Mouse (Mus musculus) frontal cortex, postnatal 14 days (tissue): ENCODE data around the gene Scarb1.

ENCODE experiments used
- DNase-seq, 2 experiments: peaks; one replicate each; pipeline ENCODE4 v3.0.0; 2022; ENCODE audit warnings: low spot score in 2 of 2

Gene Scarb1

GRCm38 (mm10) chr5:125240124-125240781 lies 100.6 kb downstream of the Scarb1 start:
- DNase-seq = no peak

GRCm38 (mm10) chr5:125235874-125236273 lies 105.0 kb downstream of the Scarb1 start:
- no peak for DNase-seq

GRCm38 (mm10) chr5:125235398-125235797 lies 105.5 kb downstream of the Scarb1 start:
- no peak for DNase-seq

GRCm38 (mm10) chr5:125234399-125234798 lies 106.5 kb downstream of the Scarb1 start:
- DNase-seq = no peak

- no peak for DNase-seq
Measured at GRCm38 (mm10) chr5:125233478-125233877, 107.4 kb downstream of the Scarb1 start.

GRCm38 (mm10) chr5:125232443-125232979 lies 108.4 kb downstream of the Scarb1 start:
- no peak for DNase-seq

- no peak for DNase-seq
Measured at GRCm38 (mm10) chr5:125230463-125230862, 110.4 kb downstream of the Scarb1 start.

- no peak for DNase-seq
Measured at GRCm38 (mm10) chr5:125229097-125229496, 111.8 kb downstream of the Scarb1 start.

- no peak for DNase-seq
Measured at GRCm38 (mm10) chr5:125227699-125228098, 113.2 kb downstream of the Scarb1 start.
